Mouse (Mus musculus) neural tube, postnatal 0 days (tissue): ENCODE data around the gene Psmd11. TPM values are rescaled to one million over a fixed set of nuclear protein-coding genes. Genes with fewer than 3 reads are reported as not detected.

Source experiments
- polyA plus RNA-seq: library from polyadenylated mRNA; unstranded; fragments of >200 nt; fragmentation: Nextera tagmentation; extraction: Ambion mirVana; gene quantifications from 2 replicates; pipeline ENCODE4 v1.2.1, GENCODE M21; 2015

Gene Psmd11
- polyA plus RNA-seq, result 237 and 241 TPM in 2 replicates

GRCm38 (mm10) chr11:80428381-80429008, at the start of gene Psmd11:
TSS of gene Psmd11 (plus strand) at chr11:80428615.

GRCm38 (mm10) chr11:80383019-80383625, 45.3 kb upstream of the Psmd11 start, which contains the start of gene Zfp207:
TSS of gene Zfp207 (plus strand) at chr11:80383279.

GRCm38 (mm10) chr11:80476222-80477189, 48.1 kb downstream of the Psmd11 start, which contains the start of gene Cdk5r1:
TSS of gene Cdk5r1 (plus strand) at chr11:80477023.

Other genes starting within 250 kb of the Psmd11 start
- gene Rnf135, start 244.8 kb upstream of the Psmd11 start, polyA plus RNA-seq, result 3.7 and 5.3 TPM in 2 replicates
- 59.0 and 64.0 TPM in 2 replicates for gene Rhot1, start 219.6 kb upstream of the Psmd11 start, polyA plus RNA-seq
- 5.1 and 5.7 TPM in 2 replicates for gene Rhbdl3, start 127.7 kb upstream of the Psmd11 start, polyA plus RNA-seq
- gene 5730455P16Rik, start 50.6 kb upstream of the Psmd11 start, polyA plus RNA-seq, result 42.0 and 42.7 TPM in 2 replicates
- 128 and 129 TPM in 2 replicates for gene Zfp207, start 45.3 kb upstream of the Psmd11 start, polyA plus RNA-seq
- 68.7 and 69.3 TPM in 2 replicates for gene Cdk5r1, start 48.4 kb downstream of the Psmd11 start, polyA plus RNA-seq